Mouse (Mus musculus) MEL (cell line): ENCODE data around the gene St8sia6.

Experiments
- CHD2 ChIP-seq: IDR thresholded peaks from 2 replicates; pipeline ENCODE4 v1.6.1; 2011; ENCODE audit warnings: low read length, improper control_type of control experiment
- CTCF ChIP-seq, 3 experiments: IDR thresholded peaks in 2 of 3; conservative IDR thresholded peaks in 1 of 3; 2 replicates each; pipeline ENCODE4 v1.5.1; 2011 to 2012; ENCODE audit warnings: low read length in 3 of 3, low read depth in 2 of 3, mild to moderate bottlenecking in 2 of 3, improper control_type of control experiment in 1 of 3, inconsistent platforms in 1 of 3, mixed read lengths in 1 of 3, moderate library complexity in 1 of 3; ENCODE audit not compliant: control insufficient read depth in 1 of 3, insufficient read depth in 1 of 3, poor library complexity in 1 of 3, severe bottlenecking in 1 of 3
- EP300 ChIP-seq, 2 experiments: IDR thresholded peaks; 2 replicates each; pipeline ENCODE4 v1.6.1; 2011; ENCODE audit warnings: improper control_type of control experiment in 2 of 2, low read length in 2 of 2, low read depth in 1 of 2, mild to moderate bottlenecking in 1 of 2
- POLR2A ChIP-seq, 2 experiments: IDR thresholded peaks; 2 replicates each; pipeline ENCODE4 v1.6.1; 2011 to 2012; ENCODE audit warnings: low read length in 2 of 2, mild to moderate bottlenecking in 2 of 2, control low read depth in 1 of 2, improper control_type of control experiment in 1 of 2, low read depth in 1 of 2, moderate library complexity in 1 of 2; ENCODE audit not compliant: control insufficient read depth in 1 of 2, insufficient read depth in 1 of 2, poor library complexity in 1 of 2
- UBTF ChIP-seq: IDR thresholded peaks from 2 replicates; pipeline ENCODE4 v1.6.1; 2012; ENCODE audit warnings: low read depth, mild to moderate bottlenecking, inconsistent platforms, low read length, improper control_type of control experiment, moderate library complexity, borderline replicate concordance; ENCODE audit not compliant: insufficient read depth
- ZMIZ1 ChIP-seq: IDR thresholded peaks from 2 replicates; pipeline ENCODE4 v1.6.1; 2012; ENCODE audit warnings: low read depth, mild to moderate bottlenecking, inconsistent platforms, low read length, improper control_type of control experiment, moderate library complexity

- TF ChIP-seq EP300 (IDR thresholded peaks at IDR 0.05; ENCODE audit: low read depth in 1 of 2, low read length in 2 of 2) (no peak), ZMIZ1 (no peak), CHD2 (no peak), UBTF (no peak), POLR2A (IDR thresholded peaks at IDR 0.05; ENCODE audit: control insufficient read depth in 1 of 2, insufficient read depth in 1 of 2, low read depth in 1 of 2, low read length in 2 of 2, poor library complexity in 1 of 2) (no peak), CTCF (IDR thresholded peaks at IDR 0.05 in 2 of 3, conservative IDR thresholded peaks at IDR 0.05 in 1 of 3; ENCODE audit: control insufficient read depth in 1 of 3, insufficient read depth in 1 of 3, low read depth in 2 of 3, low read length in 3 of 3, poor library complexity in 1 of 3, severe bottlenecking in 1 of 3) (no peak)
Observed at GRCm38 (mm10) chr2:13836310-13836709, 42.4 kb upstream of the St8sia6 start.
